Mouse (Mus musculus) MEL (cell line): Measurements from ENCODE around the gene Btbd19. TPM values are rescaled to one million over a fixed set of nuclear protein-coding genes. Genes with fewer than 3 reads are reported as not detected.

ENCODE experiments used
- DNase-seq: peaks from one replicate; pipeline ENCODE4 v3.0.0; 2011; ENCODE audit warnings: low read depth, low spot score
- H3K27ac ChIP-seq: 2 replicates; pipeline ENCODE4 v1.5.1; 2012; ENCODE audit warnings: low read depth, mild to moderate bottlenecking, control low read depth, low read length, moderate library complexity; ENCODE audit not compliant: control insufficient read depth
- H3K27me3 ChIP-seq, 2 experiments: fragments of 150-350 bp in 1 of 2; sonication (generic) in 1 of 2; 2 replicates each; pipeline ENCODE4 v1.6.1; 2012; ENCODE audit warnings: low read length in 2 of 2, mild to moderate bottlenecking in 2 of 2, improper control_type of control experiment in 1 of 2, moderate library complexity in 1 of 2; ENCODE audit not compliant: insufficient read depth in 2 of 2, control insufficient read depth in 1 of 2
- H3K36me3 ChIP-seq, 2 experiments: 2 replicates each; pipeline ENCODE4 v1.6.1; 2012 to 2014; ENCODE audit warnings: low read length in 2 of 2, improper control_type of control experiment in 1 of 2, inconsistent platforms in 1 of 2, mild to moderate bottlenecking in 1 of 2; ENCODE audit not compliant: insufficient read depth in 2 of 2, control insufficient read depth in 1 of 2
- H3K4me1 ChIP-seq, 2 experiments: fragments of 150-350 bp in 1 of 2; sonication (generic) in 1 of 2; 2 replicates each; pipeline ENCODE4 v1.6.1; 2012; ENCODE audit warnings: low read length in 2 of 2, improper control_type of control experiment in 1 of 2, mild to moderate bottlenecking in 1 of 2; ENCODE audit not compliant: insufficient read depth in 2 of 2, control insufficient read depth in 1 of 2
- H3K4me3 ChIP-seq, 2 experiments: fragments of 150-350 bp in 1 of 2; sonication (generic) in 1 of 2; 2 replicates each; pipeline ENCODE4 v1.5.1; 2012; ENCODE audit warnings: low read depth in 2 of 2, low read length in 2 of 2, mild to moderate bottlenecking in 2 of 2, moderate library complexity in 2 of 2, control low read depth in 1 of 2, improper control_type of control experiment in 1 of 2; ENCODE audit not compliant: control insufficient read depth in 1 of 2, insufficient read depth in 1 of 2
- H3K79me2 ChIP-seq: 2 replicates; pipeline ENCODE4 v1.6.1; 2012; ENCODE audit warnings: mild to moderate bottlenecking, low read length, moderate library complexity; ENCODE audit not compliant: control insufficient read depth, poor library complexity, insufficient read depth
- H3K9ac ChIP-seq: 2 replicates; pipeline ENCODE4 v1.6.1; 2012; ENCODE audit warnings: low read depth, mild to moderate bottlenecking, control low read depth, low read length, moderate library complexity; ENCODE audit not compliant: control insufficient read depth, poor library complexity, severe bottlenecking
- H3K9me3 ChIP-seq: fragments of 150-350 bp; sonication (generic); replicated peaks from 2 replicates; pipeline ENCODE4 v1.6.1; 2012; ENCODE audit warnings: mild to moderate bottlenecking, low read length, improper control_type of control experiment, moderate library complexity; ENCODE audit not compliant: insufficient read depth
- CHD1 ChIP-seq: IDR thresholded peaks from 2 replicates; pipeline ENCODE4 v1.6.1; 2012; ENCODE audit warnings: low read depth, mild to moderate bottlenecking, inconsistent platforms, low read length, improper control_type of control experiment
- CTCF ChIP-seq, 3 experiments: IDR thresholded peaks in 2 of 3; conservative IDR thresholded peaks in 1 of 3; 2 replicates each; pipeline ENCODE4 v1.5.1; 2011 to 2012; ENCODE audit warnings: low read length in 3 of 3, low read depth in 2 of 3, mild to moderate bottlenecking in 2 of 3, improper control_type of control experiment in 1 of 3, inconsistent platforms in 1 of 3, mixed read lengths in 1 of 3, moderate library complexity in 1 of 3; ENCODE audit not compliant: control insufficient read depth in 1 of 3, insufficient read depth in 1 of 3, poor library complexity in 1 of 3, severe bottlenecking in 1 of 3
- EP300 ChIP-seq, 2 experiments: IDR thresholded peaks; 2 replicates each; pipeline ENCODE4 v1.6.1; 2011; ENCODE audit warnings: improper control_type of control experiment in 2 of 2, low read length in 2 of 2, low read depth in 1 of 2, mild to moderate bottlenecking in 1 of 2
- GABPA ChIP-seq: IDR thresholded peaks from 2 replicates; pipeline ENCODE4 v1.6.1; 2012; ENCODE audit warnings: low read depth, mild to moderate bottlenecking, inconsistent platforms, low read length, improper control_type of control experiment, moderate library complexity
- HCFC1 ChIP-seq: IDR thresholded peaks from 2 replicates; pipeline ENCODE4 v1.6.1; 2012; ENCODE audit warnings: low read depth, mild to moderate bottlenecking, inconsistent platforms, low read length, improper control_type of control experiment, moderate library complexity
- MAZ ChIP-seq: IDR thresholded peaks from 2 replicates; pipeline ENCODE4 v1.6.1; 2012; ENCODE audit warnings: low read depth, mild to moderate bottlenecking, inconsistent platforms, low read length, improper control_type of control experiment
- POLR2A ChIP-seq, 2 experiments: IDR thresholded peaks; 2 replicates each; pipeline ENCODE4 v1.6.1; 2011 to 2012; ENCODE audit warnings: low read length in 2 of 2, mild to moderate bottlenecking in 2 of 2, control low read depth in 1 of 2, improper control_type of control experiment in 1 of 2, low read depth in 1 of 2, moderate library complexity in 1 of 2; ENCODE audit not compliant: control insufficient read depth in 1 of 2, insufficient read depth in 1 of 2, poor library complexity in 1 of 2
- POLR2AphosphoS2 ChIP-seq: IDR thresholded peaks from 2 replicates; pipeline ENCODE4 v1.6.1; 2011; ENCODE audit warnings: low read length, improper control_type of control experiment
- RAD21 ChIP-seq: IDR thresholded peaks from 2 replicates; pipeline ENCODE4 v1.6.1; 2011; ENCODE audit warnings: mild to moderate bottlenecking, low read depth, low read length, improper control_type of control experiment
- RCOR1 ChIP-seq: IDR thresholded peaks from 2 replicates; pipeline ENCODE4 v1.6.1; 2012; ENCODE audit warnings: low read depth, mild to moderate bottlenecking, inconsistent platforms, low read length, improper control_type of control experiment
- SIN3A ChIP-seq: IDR thresholded peaks from 2 replicates; pipeline ENCODE4 v1.6.1; 2012; ENCODE audit warnings: low read length, improper control_type of control experiment, inconsistent platforms
- SMC3 ChIP-seq: IDR thresholded peaks from 2 replicates; pipeline ENCODE4 v1.6.1; 2011; ENCODE audit warnings: low read depth, low read length, improper control_type of control experiment
- TCF12 ChIP-seq: IDR thresholded peaks from 2 replicates; pipeline ENCODE4 v1.6.1; 2014; ENCODE audit warnings: low read depth, mild to moderate bottlenecking, inconsistent platforms, low read length, improper control_type of control experiment, moderate library complexity
- UBTF ChIP-seq: IDR thresholded peaks from 2 replicates; pipeline ENCODE4 v1.6.1; 2012; ENCODE audit warnings: low read depth, mild to moderate bottlenecking, inconsistent platforms, low read length, improper control_type of control experiment, moderate library complexity, borderline replicate concordance; ENCODE audit not compliant: insufficient read depth
- USF2 ChIP-seq, 2 experiments: IDR thresholded peaks; 2 replicates each; pipeline ENCODE4 v1.6.1; 2011 to 2012; ENCODE audit warnings: improper control_type of control experiment in 2 of 2, low read length in 2 of 2, borderline replicate concordance in 1 of 2, inconsistent platforms in 1 of 2, low read depth in 1 of 2, mild to moderate bottlenecking in 1 of 2; ENCODE audit not compliant: insufficient read depth in 1 of 2
- ZC3H11A ChIP-seq: IDR thresholded peaks from 2 replicates; pipeline ENCODE4 v1.6.1; 2012; ENCODE audit warnings: low read depth, mild to moderate bottlenecking, inconsistent platforms, low read length, improper control_type of control experiment
- polyA plus RNA-seq, 2 experiments: library from polyadenylated mRNA; stranded (reverse) in 1 of 2; unstranded in 1 of 2; fragments of >175 nt in 1 of 2; fragments of >200 nt in 1 of 2; gene quantifications; 2 replicates each; pipeline versions ENCODE4 v1.2.1 to v1.2.4; 2012; ENCODE audit warnings: low replicate concordance in 2 of 2, low read depth in 1 of 2; ENCODE audit not compliant: insufficient read length in 2 of 2, insufficient read depth in 1 of 2, missing spikeins in 1 of 2
- total RNA-seq: library from RNA; depleted of rRNA; stranded (reverse); fragments of 300-350 nt; gene quantifications from 2 replicates; pipeline ENCODE4 v1.2.3, GENCODE M21; 2012

Btbd19 gene
- total and polyA plus RNA-seq, 3 experiments = 13.6 to 22.6 TPM; not detected in 1

DNA sequence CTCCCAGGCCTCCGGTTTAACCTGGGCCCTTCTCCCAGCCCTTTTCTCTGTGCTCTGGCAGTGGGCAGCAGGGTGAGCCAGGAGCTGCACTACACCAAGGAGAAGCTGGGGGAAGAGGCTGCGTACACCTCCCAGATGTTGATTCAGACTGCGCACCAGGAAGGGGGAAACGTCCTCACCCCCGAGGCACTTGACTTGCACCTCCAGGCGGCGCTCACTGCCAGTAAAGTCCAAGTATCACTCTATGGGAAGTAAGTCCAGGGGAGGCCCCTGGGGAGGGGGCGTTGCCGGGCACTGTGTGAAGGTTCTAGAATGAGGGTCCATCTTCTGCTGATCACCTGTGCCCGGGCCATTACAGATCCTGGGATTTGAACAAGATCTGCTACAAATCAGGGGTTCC, 20.9 kb downstream of the Btbd19 start:
- Histone ChIP-seq H3K9me3 (no peaks in the 10 kb centered on the region), H3K79me2 (no peaks in the 10 kb centered on the region), H3K4me3 (no peak overlapping the region)

DNA sequence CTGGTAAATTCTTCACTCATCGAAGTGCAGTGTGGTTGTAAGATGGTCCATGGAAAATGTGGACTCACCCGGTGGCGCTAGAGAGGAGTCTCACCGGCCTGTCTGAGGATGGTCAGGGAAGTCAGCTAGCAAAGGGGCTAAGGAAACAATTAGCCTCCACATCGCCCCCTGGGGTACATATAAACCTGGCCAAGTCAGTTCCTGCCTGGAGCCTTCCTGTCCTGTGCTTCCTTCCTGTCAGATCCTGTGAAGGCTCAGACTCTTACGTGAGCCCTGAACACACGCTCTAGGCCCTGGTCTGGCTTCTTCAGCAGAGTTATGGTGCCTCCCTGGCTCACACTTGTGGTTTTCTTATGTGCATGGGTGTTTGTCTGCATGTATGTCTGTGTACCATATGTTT, 24.3 kb downstream of the Btbd19 start:
- no peaks in the 10 kb centered on the region for H3K36me3 ChIP-seq
- H3K4me1 ChIP-seq = no peaks in the 10 kb centered on the region
- H3K79me2 ChIP-seq = no peaks in the 10 kb centered on the region
- TF ChIP-seq CTCF (IDR thresholded peaks at IDR 0.05 in 2 of 3, conservative IDR thresholded peaks at IDR 0.05 in 1 of 3; ENCODE audit: control insufficient read depth in 1 of 3, insufficient read depth in 1 of 3, low read depth in 2 of 3, low read length in 3 of 3, poor library complexity in 1 of 3, severe bottlenecking in 1 of 3) = peak; percentile 27 to 57 (median 33)
- TF ChIP-seq EP300 (IDR thresholded peaks at IDR 0.05; ENCODE audit: low read depth in 1 of 2, low read length in 2 of 2) = no peak
- TF ChIP-seq USF2 (IDR thresholded peaks at IDR 0.05; ENCODE audit: borderline replicate concordance in 1 of 2, insufficient read depth in 1 of 2, low read depth in 1 of 2, low read length in 2 of 2) = no peak
- no peak for TF ChIP-seq POLR2AphosphoS2
- TF ChIP-seq POLR2A (IDR thresholded peaks at IDR 0.05; ENCODE audit: control insufficient read depth in 1 of 2, insufficient read depth in 1 of 2, low read depth in 1 of 2, low read length in 2 of 2, poor library complexity in 1 of 2) = no peak
- TF ChIP-seq TCF12 = no peak
- no peak for TF ChIP-seq HCFC1
- no peak for TF ChIP-seq GABPA
- no peak; the same call in 1 of the 2 replicates for TF ChIP-seq ZC3H11A
- peak; percentile 13; the same call in 1 of the 2 replicates for TF ChIP-seq RAD21
- no peak for TF ChIP-seq SIN3A
- TF ChIP-seq UBTF = no peak
- peak; percentile 46 for TF ChIP-seq SMC3
- no peak for TF ChIP-seq CHD1
- TF ChIP-seq MAZ = no peak
- no peak overlapping the region for H3K27ac ChIP-seq
- peaks cover 2 to 3% of the 10 kb centered on the region in 2 experiments; a peak in 3 of 4 replicates for H3K27me3 ChIP-seq
- no peak overlapping the region for H3K4me3 ChIP-seq
- H3K9ac ChIP-seq = no peak overlapping the region
- H3K9me3 ChIP-seq = no peaks in the 10 kb centered on the region
- peak; percentile 58 for DNase-seq

More for the DNA sequence above, 20.9 kb downstream of the Btbd19 start:
- TF ChIP-seq RCOR1 (no peak), CTCF (IDR thresholded peaks at IDR 0.05 in 2 of 3, conservative IDR thresholded peaks at IDR 0.05 in 1 of 3; ENCODE audit: control insufficient read depth in 1 of 3, insufficient read depth in 1 of 3, low read depth in 2 of 3, low read length in 3 of 3, poor library complexity in 1 of 3, severe bottlenecking in 1 of 3) (peak in 2 of 3 experiments; percentile 9 to 16; a peak in 1 of 6 replicates), SMC3 (peak; percentile 3; the same call in 1 of the 2 replicates)
- Histone ChIP-seq H3K27ac (no peak overlapping the region), H3K9ac (no peak overlapping the region), H3K4me1 (no peaks in the 10 kb centered on the region), H3K27me3 (no peaks in the 10 kb centered on the region), H3K36me3 (no peaks in the 10 kb centered on the region)
- DNase-seq = no peak
